Mouse (Mus musculus) forebrain, embryonic 13.5 days (tissue): ENCODE data around the gene Doc2a. TPM values are rescaled to one million over a fixed set of nuclear protein-coding genes. Genes with fewer than 3 reads are reported as not detected.

Experiments
- ATAC-seq: fragments of 200-750 bp; cut with Nextera tagmentation; 2 replicates; pipeline ENCODE4 v1.8.0; 2017
- H3K27ac ChIP-seq: fragments of 300-500 bp; sonication (generic); 2 replicates; pipeline ENCODE4 v1.5.1; 2015; ENCODE audit warnings: inconsistent platforms, mild to moderate bottlenecking, moderate library complexity
- H3K27me3 ChIP-seq: fragments of 300-500 bp; sonication (generic); 2 replicates; pipeline ENCODE4 v1.6.1; 2015; ENCODE audit warnings: mild to moderate bottlenecking, inconsistent platforms
- H3K36me3 ChIP-seq: fragments of 300-500 bp; sonication (generic); 2 replicates; pipeline ENCODE4 v1.6.1; 2015; ENCODE audit warnings: mild to moderate bottlenecking, inconsistent platforms; ENCODE audit not compliant: poor library complexity, severe bottlenecking
- H3K4me1 ChIP-seq: fragments of 300-500 bp; sonication (generic); 2 replicates; pipeline ENCODE4 v1.6.1; 2015; ENCODE audit warnings: inconsistent platforms
- H3K4me2 ChIP-seq: fragments of 300-500 bp; sonication (generic); 2 replicates; pipeline ENCODE4 v1.6.1; 2015; ENCODE audit warnings: inconsistent platforms, mild to moderate bottlenecking, moderate library complexity
- H3K4me3 ChIP-seq: fragments of 300-500 bp; sonication (generic); 2 replicates; pipeline ENCODE4 v1.5.1; 2015; ENCODE audit warnings: mild to moderate bottlenecking, inconsistent platforms
- H3K9ac ChIP-seq: fragments of 300-500 bp; sonication (generic); 2 replicates; pipeline ENCODE4 v1.6.1; 2015; ENCODE audit warnings: mild to moderate bottlenecking, inconsistent platforms
- H3K9me3 ChIP-seq: fragments of 300-500 bp; sonication (generic); replicated peaks from 2 replicates; pipeline ENCODE4 v1.6.1; 2016; ENCODE audit warnings: inconsistent platforms
- WGBS: fragments of 180-500 bp; shearing (Covaris S2); methylation state at CpG from one replicate; pipeline ENCODE4 v1.1.7; 2015; 5-methylcytosine and 5-hydroxymethylcytosine counted together
- polyA plus RNA-seq: library from polyadenylated mRNA; unstranded; fragments of >200 nt; fragmentation: Nextera tagmentation; extraction: Ambion mirVana; gene quantifications from 2 replicates; pipeline ENCODE4 v1.2.1, GENCODE M21; 2015

Gene Doc2a
- 4.1 and 4.2 TPM in 2 replicates for polyA plus RNA-seq

DNA sequence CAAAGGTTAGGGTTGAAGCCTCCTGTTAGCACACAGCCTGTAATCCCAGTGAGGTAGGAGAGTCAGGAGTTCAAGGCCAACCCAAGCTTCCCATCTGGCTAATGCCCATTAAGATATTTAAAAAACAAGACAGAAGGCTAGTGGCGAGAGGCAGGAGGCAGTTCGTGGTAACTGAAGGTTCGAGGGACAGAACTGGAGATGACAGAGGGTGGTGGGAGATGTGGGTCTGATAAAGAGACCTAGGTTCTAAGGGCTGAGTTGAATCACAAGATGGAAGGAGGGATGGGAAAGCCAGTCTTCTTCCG lies at the start of gene Doc2a:
Gene Doc2a, plus strand, starts transcription at position 301 of the 305 bp plus-strand sequence.
- peak within 1 kb of the TSS; percentile 75 for H3K9ac ChIP-seq
- WGBS, result 25% methylated on average over 4 of the region's 4 CpGs
- H3K4me3 ChIP-seq, result peak within 1 kb of the TSS; percentile 58
- H3K27me3 ChIP-seq, result peaks cover 17% of the 10 kb centered on the region
- H3K4me2 ChIP-seq, result peak within 1 kb of the TSS; percentile 100
- no peaks in the 10 kb centered on the region for H3K9me3 ChIP-seq
- H3K27ac ChIP-seq, result no peak within 1 kb of the TSS
- H3K4me1 ChIP-seq, result peaks cover 21% of the 10 kb centered on the region
- peaks cover 5% of the 10 kb centered on the region for H3K36me3 ChIP-seq
- ATAC-seq, result no peak

DNA sequence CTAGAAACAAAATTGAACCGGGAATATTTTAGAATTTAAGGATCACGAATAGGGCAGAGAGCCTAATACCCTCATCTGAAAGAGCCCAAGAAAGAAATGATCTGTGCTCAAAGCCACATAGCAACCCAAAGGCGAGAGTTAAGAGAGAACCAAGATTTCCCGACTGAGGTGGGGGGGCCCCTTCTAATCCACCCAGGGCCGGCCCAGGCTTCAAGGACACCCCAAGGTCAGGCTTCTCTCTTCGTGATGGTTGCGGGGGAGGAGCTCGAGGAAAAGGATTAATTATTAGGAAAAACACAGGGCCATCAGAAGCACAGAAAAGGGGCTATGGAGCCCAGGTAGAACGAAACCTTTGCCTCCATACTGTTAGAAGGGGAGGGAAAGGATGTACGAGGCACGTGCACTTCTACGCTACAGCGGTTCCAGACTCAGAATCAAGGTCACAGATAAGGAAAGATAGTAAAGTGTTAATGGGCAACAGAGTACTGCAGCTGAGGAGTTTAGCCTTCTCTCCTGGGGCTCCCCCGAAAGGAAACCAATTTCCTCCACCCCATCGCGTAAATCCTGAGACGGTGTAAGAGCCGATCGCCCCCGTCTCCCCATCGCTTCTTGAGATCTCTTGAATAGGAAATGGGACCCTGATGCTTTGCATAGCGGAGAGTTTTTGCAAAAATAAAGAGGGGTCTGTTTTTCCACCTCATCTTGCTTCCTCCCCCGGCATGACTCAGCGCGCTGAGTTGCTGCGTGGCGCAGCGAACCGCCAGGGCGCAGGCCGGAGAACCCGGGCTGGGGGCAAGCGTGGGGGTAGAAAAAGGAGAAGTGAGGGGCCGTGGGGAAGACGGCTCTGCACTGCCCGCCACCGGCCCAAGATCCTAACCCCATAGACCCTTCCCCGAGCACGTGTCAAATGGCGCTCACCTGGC lies 48.8 kb upstream of the Doc2a start:
- H3K4me1 ChIP-seq, result peaks cover 39% of the 10 kb centered on the region
- peaks cover 52% of the 10 kb centered on the region for H3K36me3 ChIP-seq

DNA sequence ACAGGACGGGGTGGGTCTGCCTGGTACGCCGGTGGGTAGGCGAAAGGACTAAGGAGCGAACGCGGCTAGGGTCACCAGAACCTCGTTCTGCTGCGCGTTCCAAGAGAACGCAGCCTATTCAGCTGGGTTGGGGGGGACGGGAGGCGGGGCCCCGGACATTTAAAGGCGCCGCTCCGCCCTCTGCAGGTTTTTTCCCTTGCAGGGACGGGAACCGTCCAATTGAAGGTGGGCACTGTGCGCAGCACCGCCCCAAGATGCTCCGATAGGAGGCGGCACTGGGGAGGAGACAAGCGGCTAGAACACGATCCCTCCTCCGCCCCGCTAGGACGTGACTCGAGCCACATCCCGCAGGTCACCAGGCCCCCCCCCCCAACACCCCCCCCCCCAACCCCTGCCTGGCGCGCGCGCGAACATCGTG lies 48.2 kb upstream of the Doc2a start:
- H3K4me1 ChIP-seq, result peaks cover 39% of the 10 kb centered on the region
- peak overlapping the region; percentile 93 for H3K27ac ChIP-seq
- peaks cover 57% of the 10 kb centered on the region for H3K36me3 ChIP-seq
- H3K4me2 ChIP-seq, result peak overlapping the region; percentile 88
- H3K27me3 ChIP-seq, result no peaks in the 10 kb centered on the region
- H3K4me3 ChIP-seq, result peak overlapping the region; percentile 76
- H3K9ac ChIP-seq, result peak overlapping the region; percentile 89
- no peaks in the 10 kb centered on the region for H3K9me3 ChIP-seq
- peak; percentile 97 for ATAC-seq
- WGBS, result under 1% methylated on average over 26 of the region's 36 CpGs

More for the DNA sequence above, 48.8 kb upstream of the Doc2a start:
- under 1% methylated on average over 40 of the region's 40 CpGs for WGBS
- peak overlapping the region; percentile 89 for H3K9ac ChIP-seq
- no peaks in the 10 kb centered on the region for H3K9me3 ChIP-seq
- ATAC-seq, result no peak
- peak overlapping the region; percentile 76 for H3K4me3 ChIP-seq
- peak overlapping the region; percentile 88 for H3K4me2 ChIP-seq
- peak overlapping the region; percentile 88 for H3K27ac ChIP-seq
- no peaks in the 10 kb centered on the region for H3K27me3 ChIP-seq

DNA sequence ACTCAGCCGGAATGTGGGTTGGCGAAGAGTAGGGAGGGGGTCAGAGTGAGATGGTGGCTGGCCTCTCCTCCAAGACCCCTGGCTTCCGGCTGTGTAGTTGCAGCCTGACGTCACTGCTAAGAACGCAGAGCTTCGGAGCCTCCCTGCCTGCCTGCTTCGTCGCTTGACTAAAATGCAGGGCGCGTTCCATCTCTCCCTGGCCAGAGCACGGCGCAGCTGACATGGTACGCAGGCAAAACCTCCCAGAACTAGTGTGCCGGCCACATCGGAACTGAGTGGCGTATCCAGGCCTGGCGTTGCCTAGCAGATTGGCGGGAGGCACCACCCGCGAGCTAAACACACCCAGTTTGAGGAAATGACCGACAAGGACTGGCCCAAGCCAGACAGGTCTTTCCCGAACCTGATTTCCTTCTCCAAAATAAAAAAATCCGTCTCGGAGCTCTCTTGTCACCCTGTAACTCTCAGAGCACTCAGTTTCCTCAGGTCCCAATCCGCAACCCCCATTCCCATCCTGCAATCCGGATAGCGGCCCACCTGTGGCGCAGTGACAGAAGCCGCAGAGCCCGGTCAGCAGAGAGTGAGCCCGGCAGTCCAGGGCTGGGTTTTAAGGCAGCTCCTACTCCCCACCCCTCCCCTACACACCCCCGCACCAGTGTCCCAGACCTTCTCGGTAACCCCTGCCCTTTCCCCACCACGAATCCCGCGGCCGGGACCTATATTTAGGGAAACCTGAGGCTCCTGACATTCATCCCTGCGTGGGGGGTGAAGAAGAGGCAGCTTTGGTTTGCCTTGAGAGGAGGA lies 47.5 kb upstream of the Doc2a start:
- peak overlapping the region; percentile 88 for H3K4me2 ChIP-seq
- H3K27me3 ChIP-seq, result no peaks in the 10 kb centered on the region
- peak; percentile 91 for ATAC-seq
- peak overlapping the region; percentile 76 for H3K4me3 ChIP-seq
- H3K4me1 ChIP-seq, result peaks cover 39% of the 10 kb centered on the region
- WGBS, result 2% methylated on average over 36 of the region's 38 CpGs
- H3K9me3 ChIP-seq, result no peaks in the 10 kb centered on the region
- peaks cover 56% of the 10 kb centered on the region for H3K36me3 ChIP-seq
- peak overlapping the region; percentile 89 for H3K9ac ChIP-seq
- H3K27ac ChIP-seq, result peak overlapping the region; percentile 93

DNA sequence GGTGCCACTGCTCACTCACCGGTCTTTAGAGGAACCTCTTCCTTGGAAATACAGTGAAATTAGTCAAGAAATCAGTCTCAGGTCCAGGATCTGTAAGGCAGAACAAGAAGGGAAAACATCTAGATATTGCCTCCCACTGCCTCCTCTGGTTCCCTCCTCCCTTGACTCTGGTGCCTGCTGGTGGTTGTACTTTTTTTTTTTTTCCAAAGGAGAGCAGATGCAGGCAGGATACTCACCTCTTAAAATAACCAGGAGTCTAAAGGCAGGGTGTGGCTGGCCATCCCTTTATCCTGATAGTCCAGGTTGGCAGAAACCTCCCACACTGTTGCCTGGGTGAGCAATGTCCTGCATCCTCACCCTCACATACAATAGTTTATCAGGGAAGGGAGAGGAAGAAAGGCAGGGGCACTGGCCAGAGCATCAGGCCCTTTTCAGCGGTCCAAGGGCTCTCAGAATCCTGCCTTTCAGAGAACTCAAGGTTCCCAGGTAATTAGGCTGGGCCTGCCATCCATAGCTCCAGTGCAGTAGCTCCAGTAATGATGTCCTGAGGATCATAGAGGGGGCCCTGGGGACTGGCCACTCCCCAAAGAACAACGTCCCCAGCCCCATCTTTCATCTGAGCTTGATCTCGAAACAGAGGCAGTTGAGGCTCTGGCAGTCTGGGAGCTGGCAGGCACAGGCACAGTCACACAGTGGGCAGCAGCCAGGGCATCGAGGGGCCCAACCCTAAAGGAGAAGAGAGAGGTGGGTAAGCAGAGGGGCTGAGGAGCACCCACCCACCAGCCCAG lies 46.8 kb upstream of the Doc2a start:
- H3K4me3 ChIP-seq, result peak overlapping the region; percentile 76
- H3K9ac ChIP-seq, result peak overlapping the region; percentile 89
- H3K4me1 ChIP-seq, result peaks cover 39% of the 10 kb centered on the region
- H3K27ac ChIP-seq, result peak overlapping the region; percentile 93
- no peak for ATAC-seq
- WGBS, result 41% methylated on average over 5 of the region's 5 CpGs
- peaks cover 51% of the 10 kb centered on the region for H3K36me3 ChIP-seq
- H3K4me2 ChIP-seq, result peak overlapping the region; percentile 88
- H3K27me3 ChIP-seq, result no peaks in the 10 kb centered on the region
- no peaks in the 10 kb centered on the region for H3K9me3 ChIP-seq

DNA sequence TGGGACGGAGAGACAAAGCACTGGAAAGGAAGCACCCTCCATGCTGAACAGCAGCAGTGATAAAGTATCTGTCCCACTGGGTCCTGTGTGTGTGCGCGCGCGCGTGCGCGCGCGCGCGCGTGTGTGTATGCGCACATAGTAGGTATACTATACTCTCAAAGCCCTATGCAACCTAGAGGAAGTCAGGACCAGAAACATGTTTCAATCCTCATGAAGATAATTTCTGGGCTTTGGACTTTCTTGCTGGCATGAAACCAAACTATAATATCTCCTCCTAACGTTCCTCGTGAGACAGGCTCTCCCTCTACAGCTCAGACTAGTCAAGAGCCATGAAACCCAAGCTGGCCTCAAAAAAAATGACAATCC lies 46.2 kb upstream of the Doc2a start:
- H3K9ac ChIP-seq, result 0 out of 2 replicates have a peak overlapping the region, but pooled peaks have one; percentile 26
- ATAC-seq, result no peak
- 93% methylated on average over 16 of the region's 16 CpGs for WGBS

DNA sequence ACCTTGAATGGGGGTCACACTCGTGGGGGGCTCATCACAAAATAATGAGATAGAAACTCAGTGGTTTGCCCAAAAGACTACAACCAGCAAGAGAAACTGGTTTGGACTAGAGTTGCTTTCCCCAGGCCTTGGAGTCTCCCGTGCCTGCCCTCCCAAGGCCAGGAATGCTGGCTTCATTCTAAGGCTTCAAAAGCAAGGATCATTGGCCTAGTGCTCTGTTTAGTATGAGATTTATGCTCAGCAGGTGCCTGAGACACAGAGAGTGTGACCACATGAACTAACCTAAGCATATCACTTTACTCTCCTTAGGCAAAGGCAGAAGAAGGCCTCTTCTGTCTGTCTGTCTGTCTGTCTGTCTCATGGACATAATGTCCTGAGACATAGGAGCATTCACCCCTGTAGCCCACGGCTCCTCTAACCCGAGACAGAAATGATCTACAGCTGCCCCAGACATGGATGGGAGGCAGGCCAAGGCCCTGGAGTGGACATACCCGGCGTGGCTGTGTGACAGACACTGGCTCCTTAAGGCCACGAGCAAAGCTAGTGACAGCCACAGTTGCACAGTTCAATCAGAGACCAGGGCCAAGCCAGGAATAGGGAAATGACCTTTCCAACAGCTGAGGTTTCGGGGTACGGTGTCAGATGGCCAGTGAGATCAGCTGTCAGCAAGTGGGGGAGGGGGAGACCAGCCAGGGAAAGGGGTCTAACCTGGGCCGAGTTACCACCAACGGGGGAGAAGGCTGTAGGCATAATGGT lies 44.9 kb upstream of the Doc2a start:
- H3K4me3 ChIP-seq, result no peak overlapping the region
- 90% methylated on average over 11 of the region's 11 CpGs for WGBS
- no peak overlapping the region for H3K4me2 ChIP-seq
- peaks cover 31% of the 10 kb centered on the region for H3K4me1 ChIP-seq
- H3K27ac ChIP-seq, result no peak overlapping the region
- no peaks in the 10 kb centered on the region for H3K27me3 ChIP-seq
- H3K9me3 ChIP-seq, result no peaks in the 10 kb centered on the region
- H3K9ac ChIP-seq, result 0 out of 2 replicates have a peak overlapping the region, but pooled peaks have one; percentile 14
- peaks cover 38% of the 10 kb centered on the region; the same call in 1 of the 2 replicates for H3K36me3 ChIP-seq
- ATAC-seq, result no peak

More for the DNA sequence above, 46.2 kb upstream of the Doc2a start:
- no peaks in the 10 kb centered on the region for H3K9me3 ChIP-seq
- no peak overlapping the region for H3K4me2 ChIP-seq
- H3K36me3 ChIP-seq, result peaks cover 45% of the 10 kb centered on the region
- no peaks in the 10 kb centered on the region for H3K27me3 ChIP-seq
- peaks cover 39% of the 10 kb centered on the region for H3K4me1 ChIP-seq
- H3K27ac ChIP-seq, result no peak overlapping the region
- no peak overlapping the region for H3K4me3 ChIP-seq

DNA sequence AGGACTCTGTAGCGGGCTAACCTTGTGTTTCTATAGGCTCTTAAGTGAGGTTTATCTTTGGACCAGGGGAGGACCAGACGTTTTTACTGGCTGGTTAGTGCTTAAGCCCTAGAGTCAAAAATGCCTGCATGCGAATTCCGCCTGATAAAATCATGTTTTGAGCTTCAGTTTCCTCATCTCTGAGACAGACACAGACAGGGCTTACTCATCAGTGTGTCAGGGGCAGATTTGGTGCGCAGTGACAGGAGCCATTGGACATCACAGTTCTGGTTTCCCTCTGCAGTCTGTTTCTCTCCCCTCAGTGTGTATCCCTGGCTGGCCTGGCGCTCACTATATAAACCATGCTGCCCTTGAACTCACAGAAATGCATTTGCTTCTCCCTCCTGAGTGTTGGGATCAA lies 44.0 kb upstream of the Doc2a start:
- no peak for ATAC-seq
- Histone ChIP-seq H3K9me3 (no peaks in the 10 kb centered on the region), H3K4me3 (no peak overlapping the region), H3K27me3 (no peaks in the 10 kb centered on the region), H3K4me2 (no peak overlapping the region), H3K36me3 (peaks cover 36% of the 10 kb centered on the region; the same call in 1 of the 2 replicates), H3K4me1 (peaks cover 31% of the 10 kb centered on the region), H3K9ac (no peak overlapping the region), H3K27ac (no peak overlapping the region)
- WGBS, result 94% methylated on average over 6 of the region's 6 CpGs

DNA sequence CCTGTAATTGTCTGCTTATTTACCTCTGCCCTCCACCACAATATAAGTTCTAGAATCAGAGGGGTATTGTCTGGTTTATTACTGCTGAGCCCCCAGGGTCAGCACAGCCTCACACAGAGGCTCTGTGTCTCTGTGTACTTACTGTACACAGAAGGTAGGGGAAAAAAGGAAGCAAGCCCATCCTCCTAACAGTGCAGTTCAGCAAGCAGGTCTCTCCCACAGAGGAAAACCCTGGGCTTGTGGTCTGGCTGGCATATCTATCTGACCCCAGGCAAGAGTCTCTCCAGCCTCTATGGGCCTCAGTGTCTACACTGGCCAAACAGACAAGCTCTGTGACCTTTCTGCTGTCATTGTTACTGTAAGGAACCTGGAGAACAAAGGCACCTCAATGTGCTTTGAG lies 43.5 kb upstream of the Doc2a start:
- H3K4me3 ChIP-seq, result no peak overlapping the region
- no peaks in the 10 kb centered on the region for H3K27me3 ChIP-seq
- no peak for ATAC-seq
- peaks cover 36% of the 10 kb centered on the region; the same call in 1 of the 2 replicates for H3K36me3 ChIP-seq
- H3K4me2 ChIP-seq, result no peak overlapping the region
- no peak overlapping the region for H3K27ac ChIP-seq
- H3K9me3 ChIP-seq, result no peaks in the 10 kb centered on the region
- H3K4me1 ChIP-seq, result peaks cover 33% of the 10 kb centered on the region
- H3K9ac ChIP-seq, result peak overlapping the region; percentile 0; the same call in 1 of the 2 replicates

DNA sequence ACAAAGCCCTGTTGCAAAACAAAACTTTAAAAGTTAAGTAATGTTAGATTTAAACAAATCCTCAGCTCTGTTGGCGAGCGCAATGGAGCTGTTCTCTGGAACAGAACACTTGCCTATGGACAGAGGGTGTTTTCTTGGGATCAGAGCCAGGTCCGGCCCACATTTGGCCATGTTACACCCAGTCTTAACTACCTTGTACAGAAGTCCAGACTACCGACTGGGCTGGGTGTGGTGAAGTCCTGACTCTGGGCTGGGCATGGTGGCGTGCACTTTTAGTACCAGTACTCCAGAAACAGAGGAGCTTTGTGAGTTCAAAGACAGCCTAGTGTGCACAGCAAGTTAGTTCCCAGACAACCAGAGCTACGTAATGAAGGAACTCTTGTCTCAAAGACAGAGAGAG lies 40.3 kb upstream of the Doc2a start:
- no peak for ATAC-seq
- H3K4me3 ChIP-seq, result no peak overlapping the region; the same call in 1 of the 2 replicates
- WGBS, result 80% methylated on average over 6 of the region's 6 CpGs

DNA sequence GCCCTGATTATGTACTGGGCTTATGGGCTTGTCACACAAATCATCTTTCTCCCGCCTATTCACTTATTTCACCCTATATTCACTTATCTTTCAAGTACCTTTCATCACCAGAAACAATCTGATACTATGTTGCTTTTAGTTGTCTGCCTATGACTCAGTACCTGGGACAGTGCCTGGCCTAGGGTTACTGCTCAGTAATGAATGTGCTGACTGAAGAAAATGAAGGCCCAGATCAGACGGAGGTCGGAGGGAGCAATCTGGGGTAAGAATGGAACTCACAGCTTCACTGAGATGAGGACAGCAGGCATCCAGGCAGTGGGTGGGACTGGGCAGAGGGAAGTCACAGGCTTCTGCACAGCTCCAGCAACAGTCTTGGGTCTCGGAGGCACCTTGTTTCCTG lies 39.8 kb upstream of the Doc2a start:
- Histone ChIP-seq H3K27ac (no peak overlapping the region), H3K36me3 (peaks cover 29% of the 10 kb centered on the region; the same call in 1 of the 2 replicates), H3K4me1 (peaks cover 23% of the 10 kb centered on the region), H3K4me3 (peak overlapping the region; percentile 75; the same call in 1 of the 2 replicates), H3K9me3 (no peaks in the 10 kb centered on the region), H3K9ac (peak overlapping the region; percentile 92), H3K4me2 (peak overlapping the region; percentile 88), H3K27me3 (no peaks in the 10 kb centered on the region)
- WGBS, result 78% methylated on average over 4 of the region's 4 CpGs
- no peak for ATAC-seq

More for the DNA sequence above, 40.3 kb upstream of the Doc2a start:
- Histone ChIP-seq H3K9ac (no peak overlapping the region), H3K27me3 (no peaks in the 10 kb centered on the region), H3K4me1 (peaks cover 23% of the 10 kb centered on the region), H3K36me3 (peaks cover 33% of the 10 kb centered on the region; the same call in 1 of the 2 replicates), H3K27ac (no peak overlapping the region), H3K9me3 (no peaks in the 10 kb centered on the region), H3K4me2 (no peak overlapping the region; the same call in 1 of the 2 replicates)
